Mouse (Mus musculus): Measurements from ENCODE around the gene Ctsl.

- TF ChIP-seq CTCF (IDR thresholded peaks at IDR 0.05) (no peak), EP300 (IDR thresholded peaks at IDR 0.05) (no peak)
These were observed 39.9 kb upstream of the Ctsl start for GRCm38 (mm10) chr13:64410604-64411003.

Data from lung, postnatal 0 days (tissue).